Mouse (Mus musculus) erythroblast, embryonic 14.5 days (primary cell): Measurements from ENCODE around the gene Clip4.

Experiments used
- GATA1 ChIP-seq: IDR thresholded peaks from 2 replicates; pipeline ENCODE4 v1.6.1; 2012; ENCODE audit warnings: low read length, inconsistent platforms, mixed read lengths
- TAL1 ChIP-seq: IDR thresholded peaks from 3 replicates; pipeline ENCODE4 v1.6.1; 2012; ENCODE audit warnings: low read length, inconsistent platforms, mixed read lengths

- TF ChIP-seq GATA1 (no peak), TAL1 (no peak)
Measured at GRCm38 (mm10) chr17:71803456-71803855, 35.2 kb downstream of the Clip4 start.
